Mouse (Mus musculus): ENCODE measurements around the gene Agrn.

GRCm38 (mm10) chr4:156128746-156129145 lies 68.5 kb downstream of the Agrn start:
- TF ChIP-seq POLR2A (IDR thresholded peaks at IDR 0.05; ENCODE audit: borderline replicate concordance, extremely low read depth, low read depth, low read length) (no peak), CTCF (IDR thresholded peaks at IDR 0.05; ENCODE audit: insufficient read depth, low read length) (no peak)

All from lung, adult 2 months (tissue).